Mouse (Mus musculus): ENCODE data around the gene Serpinc1.

GRCm38 (mm10) chr1:161025410-161026210 lies 47.2 kb downstream of the Serpinc1 start:
- TF ChIP-seq CTCF (IDR thresholded peaks at IDR 0.05; ENCODE audit: control insufficient read depth, insufficient read depth, low read length) = no peak
- TF ChIP-seq POLR2A (IDR thresholded peaks at IDR 0.05; ENCODE audit: borderline replicate concordance, control insufficient read depth, low read depth, low read length) = no peak

Measured in bone marrow, adult 2 months (tissue).